Mouse (Mus musculus): ENCODE results near the gene Tekt3. TPM values are rescaled to one million over a fixed set of nuclear protein-coding genes. Genes with fewer than 3 reads are reported as not detected.

The Tekt3 gene
- total RNA-seq, 2 experiments from 2014 or later, result not detected

- no peak for DNase-seq (ENCODE audit: low spot score in 2 of 2)
Observed at GRCm38 (mm10) chr11:63124316-63124715, 62.9 kb downstream of the Tekt3 start.

- DNase-seq (ENCODE audit: low spot score in 2 of 2), result peak; percentile 45 to 71
Observed at GRCm38 (mm10) chr11:63125832-63126456, 64.5 kb downstream of the Tekt3 start.

GRCm38 (mm10) chr11:63126976-63127375, 65.5 kb downstream of the Tekt3 start:
- no peak for DNase-seq (ENCODE audit: low spot score in 2 of 2)

- DNase-seq (ENCODE audit: low spot score in 2 of 2), result no peak
Observed at GRCm38 (mm10) chr11:63127513-63127912, 66.1 kb downstream of the Tekt3 start.

- DNase-seq (ENCODE audit: low spot score in 2 of 2), result peak in 1 of 2 experiments; percentile 48
Observed at GRCm38 (mm10) chr11:63128784-63129183, 67.3 kb downstream of the Tekt3 start, which contains the start of gene Pmp22. Gene Pmp22, plus strand, starts transcription at chr11:63128982.

GRCm38 (mm10) chr11:63129375-63129774, 67.9 kb downstream of the Tekt3 start:
- peak in 1 of 2 experiments; percentile 50 for DNase-seq (ENCODE audit: low spot score in 2 of 2)

- no peak for DNase-seq (ENCODE audit: low spot score in 2 of 2)
Observed at GRCm38 (mm10) chr11:63129840-63130239, 68.4 kb downstream of the Tekt3 start.

GRCm38 (mm10) chr11:63130497-63130896, 69.0 kb downstream of the Tekt3 start:
- DNase-seq (ENCODE audit: low spot score in 2 of 2), result peak; percentile 71 to 82

GRCm38 (mm10) chr11:63131001-63131692, 69.7 kb downstream of the Tekt3 start:
- peak; percentile 58 to 78 for DNase-seq (ENCODE audit: low spot score in 2 of 2)

GRCm38 (mm10) chr11:63131693-63132040, 70.2 kb downstream of the Tekt3 start:
- DNase-seq (ENCODE audit: low spot score in 2 of 2), result peak in 1 of 2 experiments; percentile 34

- no peak for DNase-seq (ENCODE audit: low spot score in 2 of 2)
Observed at GRCm38 (mm10) chr11:63132151-63132500, 70.7 kb downstream of the Tekt3 start.

- DNase-seq (ENCODE audit: low spot score in 2 of 2), result peak; percentile 75 to 88
Observed at GRCm38 (mm10) chr11:63132501-63133435, 71.3 kb downstream of the Tekt3 start.

GRCm38 (mm10) chr11:63134021-63134420, 72.6 kb downstream of the Tekt3 start:
- DNase-seq (ENCODE audit: low spot score in 2 of 2), result no peak

GRCm38 (mm10) chr11:63134742-63135482, 73.5 kb downstream of the Tekt3 start:
- no peak for DNase-seq (ENCODE audit: low spot score in 2 of 2)

GRCm38 (mm10) chr11:63135622-63136021, 74.2 kb downstream of the Tekt3 start:
- DNase-seq (ENCODE audit: low spot score in 2 of 2), result peak; percentile 92 to 93

GRCm38 (mm10) chr11:63136205-63136604, 74.8 kb downstream of the Tekt3 start:
- no peak for DNase-seq (ENCODE audit: low spot score in 2 of 2)

GRCm38 (mm10) chr11:63136836-63137416, 75.5 kb downstream of the Tekt3 start:
- DNase-seq (ENCODE audit: low spot score in 2 of 2), result no peak

GRCm38 (mm10) chr11:63138739-63139138, 77.3 kb downstream of the Tekt3 start:
- DNase-seq (ENCODE audit: low spot score in 2 of 2), result no peak

GRCm38 (mm10) chr11:63142311-63142710, 80.9 kb downstream of the Tekt3 start:
- no peak for DNase-seq (ENCODE audit: low spot score in 2 of 2)

GRCm38 (mm10) chr11:63142816-63143215, 81.4 kb downstream of the Tekt3 start:
- no peak for DNase-seq (ENCODE audit: low spot score in 2 of 2)

GRCm38 (mm10) chr11:63143486-63143885, 82.0 kb downstream of the Tekt3 start:
- no peak for DNase-seq (ENCODE audit: low spot score in 2 of 2)

Data from gastrocnemius, postnatal 4 days (tissue).